Mouse (Mus musculus) forebrain, embryonic 14.5 days (tissue): ENCODE data around the gene D10Jhu81e. TPM values are rescaled to one million over a fixed set of nuclear protein-coding genes. Genes with fewer than 3 reads are reported as not detected.

Experiments used
- ATAC-seq: fragments of 200-750 bp; cut with Nextera tagmentation; 2 replicates; pipeline ENCODE4 v1.8.0; 2017; ENCODE audit warnings: mild to moderate bottlenecking, moderate library complexity
- DNase-seq: peaks from one replicate; pipeline ENCODE4 v3.0.0-alpha.2; 2015; ENCODE audit warnings: low spot score
- H3K27ac ChIP-seq: fragments of 300-500 bp; sonication (generic); 2 replicates; pipeline ENCODE4 v1.5.1; 2014; ENCODE audit warnings: low read depth, mild to moderate bottlenecking, control low read depth, low read length, moderate library complexity
- H3K27me3 ChIP-seq: fragments of 300-500 bp; sonication (generic); replicated peaks from 2 replicates; pipeline ENCODE4 v1.6.1; 2014; ENCODE audit warnings: low read length, control low read depth, mixed read lengths; ENCODE audit not compliant: control insufficient read depth, insufficient read depth
- H3K36me3 ChIP-seq: fragments of 300-500 bp; sonication (generic); 2 replicates; pipeline ENCODE4 v1.6.1; 2014; ENCODE audit warnings: low read length, control low read depth; ENCODE audit not compliant: control insufficient read depth, insufficient read depth
- H3K4me1 ChIP-seq: fragments of 300-500 bp; sonication (generic); 2 replicates; pipeline ENCODE4 v1.6.1; 2014; ENCODE audit warnings: antibody characterized with exemption, low read length, control low read depth; ENCODE audit not compliant: control insufficient read depth, insufficient read depth
- H3K4me2 ChIP-seq: fragments of 300-500 bp; sonication (generic); 2 replicates; pipeline ENCODE4 v1.6.1; 2014; ENCODE audit warnings: mild to moderate bottlenecking, control low read depth, low read length
- H3K4me3 ChIP-seq: fragments of 300-500 bp; sonication (generic); 2 replicates; pipeline ENCODE4 v1.5.1; 2014; ENCODE audit warnings: low read depth, low read length, control low read depth
- H3K9ac ChIP-seq: fragments of 300-500 bp; sonication (generic); 2 replicates; pipeline ENCODE4 v1.6.1; 2014; ENCODE audit warnings: mild to moderate bottlenecking, low read length, control low read depth, moderate library complexity
- H3K9me3 ChIP-seq: fragments of 300-500 bp; sonication (generic); replicated peaks from 2 replicates; pipeline ENCODE4 v1.6.1; 2016; ENCODE audit warnings: low read length, control low read depth, mixed read lengths; ENCODE audit not compliant: control insufficient read depth
- WGBS: fragments of 180-500 bp; shearing (Covaris S2); extraction: QIAGEN DNeasy Blood & Tissue Kit; methylation state at CpG from one replicate; pipeline ENCODE4 v1.1.7; 2014; 5-methylcytosine and 5-hydroxymethylcytosine counted together
- polyA plus RNA-seq: library from polyadenylated mRNA; unstranded; fragments of >200 nt; fragmentation: Nextera tagmentation; extraction: Ambion mirVana; gene quantifications from 2 replicates; pipeline ENCODE4 v1.2.1, GENCODE M21; 2014

Gene D10Jhu81e
- polyA plus RNA-seq, 1 experiment from 2014 or later: 33.0 TPM

DNA sequence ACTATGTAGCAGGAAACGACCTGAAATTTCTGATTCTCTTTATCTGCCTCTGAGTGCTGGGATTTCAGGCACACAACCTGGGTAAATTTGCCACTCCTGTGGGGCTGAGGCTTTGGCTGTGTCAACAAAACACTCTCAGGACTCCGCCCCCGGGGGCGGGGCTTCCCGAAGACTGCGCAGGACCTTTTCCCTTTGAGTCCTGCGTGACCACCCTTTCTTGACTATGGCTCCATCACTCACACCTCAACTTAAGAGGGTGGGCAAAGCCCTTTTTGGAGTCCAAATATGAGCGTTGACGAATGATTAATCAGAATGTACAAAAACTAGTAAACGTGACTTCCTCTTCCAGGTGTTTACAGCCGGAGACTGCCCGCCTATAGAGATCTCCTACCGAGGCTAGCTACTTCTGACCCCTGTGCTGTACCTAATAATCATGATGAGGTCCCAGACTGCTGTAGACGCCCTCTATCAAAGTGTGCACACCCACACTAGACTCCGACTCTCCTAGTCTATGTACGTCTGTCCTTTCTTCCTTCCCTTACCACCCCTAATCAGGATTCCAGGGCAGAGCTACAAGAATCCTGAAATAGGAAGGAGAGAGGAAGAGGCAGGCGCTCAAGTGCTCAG, 10.2 kb downstream of the D10Jhu81e start:
- Histone ChIP-seq H3K27me3 (no peaks in the 10 kb centered on the region), H3K9ac (peak overlapping the region; percentile 45; the same call in 1 of the 2 replicates), H3K27ac (no peak overlapping the region), H3K9me3 (no peaks in the 10 kb centered on the region), H3K4me2 (peak overlapping the region; percentile 39), H3K36me3 (peaks cover 27% of the 10 kb centered on the region), H3K4me3 (no peak overlapping the region), H3K4me1 (peaks cover 4% of the 10 kb centered on the region; the same call in 1 of the 2 replicates)
- ATAC-seq (peak; percentile 37), DNase-seq (peak; percentile 43)
- 15% methylated on average over 17 of the region's 17 CpGs for WGBS

DNA sequence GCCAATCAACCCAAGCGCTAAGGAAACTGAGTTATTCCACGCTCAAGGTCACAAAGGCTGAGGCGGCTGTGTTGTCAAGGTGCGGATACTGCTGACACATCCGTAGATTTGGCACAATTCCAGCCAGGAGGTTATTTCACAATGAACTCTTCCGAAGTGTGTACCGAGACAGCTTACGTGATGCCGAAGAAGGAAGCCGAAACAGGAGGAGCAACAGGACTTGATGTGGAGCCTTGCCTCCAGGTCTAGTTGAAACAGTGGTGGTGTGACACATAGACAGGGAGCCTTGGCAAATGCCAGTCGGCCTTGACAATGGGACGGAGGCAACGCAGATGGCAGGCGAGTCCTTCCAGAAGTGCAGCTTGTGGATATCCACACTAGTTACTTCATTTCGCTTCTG, 11.5 kb downstream of the D10Jhu81e start:
- H3K4me3 ChIP-seq: no peak overlapping the region
- H3K4me2 ChIP-seq: no peak overlapping the region
- H3K4me1 ChIP-seq: peaks cover 4% of the 10 kb centered on the region; the same call in 1 of the 2 replicates
- H3K9ac ChIP-seq: no peak overlapping the region
- no peak overlapping the region for H3K27ac ChIP-seq
- 75% methylated on average over 15 of the region's 15 CpGs for WGBS
- ATAC-seq: no peak
- no peaks in the 10 kb centered on the region for H3K27me3 ChIP-seq
- DNase-seq: no peak
- H3K9me3 ChIP-seq: no peaks in the 10 kb centered on the region
- peaks cover 20% of the 10 kb centered on the region for H3K36me3 ChIP-seq

DNA sequence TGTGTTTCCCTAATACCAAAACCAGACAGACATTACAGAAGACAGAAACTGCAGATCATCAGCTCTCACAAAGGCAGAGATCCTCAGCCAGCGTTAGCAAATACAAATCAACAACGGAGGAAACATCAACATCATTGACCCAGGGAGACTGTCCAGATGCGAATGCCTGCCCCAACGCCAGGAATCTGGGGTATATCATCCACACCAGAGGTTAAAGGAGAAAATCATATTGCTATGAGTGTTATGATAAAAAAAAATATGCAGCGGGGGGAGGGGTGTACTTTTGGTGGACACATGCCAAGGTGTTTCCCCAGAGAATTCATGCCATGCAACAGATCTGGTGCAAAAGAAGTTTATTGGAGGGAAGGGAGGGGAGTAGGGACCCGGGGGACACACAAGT, 12.7 kb downstream of the D10Jhu81e start:
- WGBS: 84% methylated on average over 6 of the region's 6 CpGs
- no peak for ATAC-seq
- peaks cover 4% of the 10 kb centered on the region; the same call in 1 of the 2 replicates for H3K4me1 ChIP-seq
- H3K9me3 ChIP-seq: no peaks in the 10 kb centered on the region
- H3K27ac ChIP-seq: no peak overlapping the region
- DNase-seq: no peak
- no peak overlapping the region for H3K4me2 ChIP-seq
- no peak overlapping the region for H3K9ac ChIP-seq
- no peaks in the 10 kb centered on the region for H3K27me3 ChIP-seq
- H3K36me3 ChIP-seq: peaks cover 11% of the 10 kb centered on the region
- no peak overlapping the region for H3K4me3 ChIP-seq

DNA sequence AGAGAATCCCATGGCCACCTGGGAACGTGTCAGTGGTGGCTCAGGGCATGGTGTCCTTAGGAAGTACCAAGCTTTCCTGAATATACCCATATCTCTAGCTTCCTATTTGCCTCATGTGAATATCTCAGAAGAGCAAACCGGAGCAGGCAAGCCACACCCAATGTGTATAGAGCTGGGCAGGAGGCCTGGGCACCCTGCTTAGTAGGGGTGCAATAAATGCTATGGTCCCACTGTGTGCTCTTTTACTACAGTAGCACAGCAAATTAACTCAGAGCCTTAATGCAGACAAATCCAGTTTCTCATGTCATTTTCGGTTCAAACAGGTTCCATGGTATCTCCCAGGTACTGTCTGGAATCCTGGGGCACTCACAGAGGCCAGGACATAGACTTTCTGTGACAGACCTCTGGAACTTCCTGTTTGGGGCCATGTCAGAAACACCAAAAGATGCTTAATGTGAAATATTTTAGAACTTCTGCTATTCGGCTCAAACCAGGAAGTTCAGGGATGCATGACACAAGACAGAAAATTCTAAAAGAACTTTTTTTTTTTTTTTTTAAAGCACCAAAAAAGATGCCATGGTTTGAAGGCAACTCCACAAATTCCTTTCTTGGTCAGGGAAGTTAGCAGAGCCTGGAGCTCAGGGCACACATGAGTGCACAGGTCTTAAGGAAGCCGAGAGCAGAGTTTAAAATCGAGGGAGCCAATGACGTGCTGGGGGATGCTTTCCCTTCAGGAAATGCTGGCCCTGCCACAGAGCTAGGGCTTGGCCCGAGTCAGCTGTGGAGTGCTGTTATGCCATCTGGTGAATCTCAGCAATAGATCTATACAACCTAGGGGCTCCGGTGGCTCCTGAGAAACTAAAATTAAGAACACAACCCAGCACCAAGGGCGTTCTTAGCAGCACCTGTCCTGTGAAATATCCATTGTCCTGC, 20.5 kb downstream of the D10Jhu81e start:
- H3K4me3 ChIP-seq: no peak overlapping the region
- no peaks in the 10 kb centered on the region for H3K9me3 ChIP-seq
- H3K27ac ChIP-seq: no peak overlapping the region
- H3K4me1 ChIP-seq: no peaks in the 10 kb centered on the region
- no peak overlapping the region for H3K9ac ChIP-seq
- no peak overlapping the region for H3K4me2 ChIP-seq
- no peaks in the 10 kb centered on the region for H3K36me3 ChIP-seq
- DNase-seq (no peak), ATAC-seq (no peak)
- WGBS: 69% methylated on average over 10 of the region's 10 CpGs
- no peaks in the 10 kb centered on the region for H3K27me3 ChIP-seq

DNA sequence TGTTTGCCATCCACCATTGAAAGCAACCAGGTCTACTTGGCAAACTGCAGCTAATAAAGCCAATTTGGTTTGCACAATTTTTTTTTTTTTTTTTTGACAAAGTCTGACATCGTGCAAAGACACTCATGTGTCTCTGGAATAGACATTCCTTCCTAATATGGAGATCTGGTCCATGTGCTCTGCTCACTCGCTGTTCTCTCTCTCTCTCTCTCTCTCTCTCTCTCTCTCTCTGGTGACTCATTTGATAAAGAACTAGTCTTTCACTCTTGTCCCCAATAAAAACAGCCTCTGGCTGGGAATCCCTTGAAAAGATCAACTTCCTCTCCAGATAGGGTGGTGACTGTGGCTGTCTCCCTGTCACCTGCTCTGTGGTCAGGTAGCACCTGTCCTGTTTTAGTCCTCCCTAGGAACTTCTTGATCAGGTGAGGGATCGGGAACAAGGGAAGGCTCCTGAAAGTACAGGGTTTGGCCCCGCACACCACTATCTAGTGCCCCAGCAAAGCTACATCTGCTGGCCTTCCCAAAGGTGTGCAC, 21.6 kb downstream of the D10Jhu81e start:
- 82% methylated on average over 4 of the region's 4 CpGs for WGBS
- Histone ChIP-seq H3K27me3 (no peaks in the 10 kb centered on the region), H3K36me3 (no peaks in the 10 kb centered on the region), H3K4me3 (no peak overlapping the region), H3K4me2 (no peak overlapping the region), H3K9ac (no peak overlapping the region), H3K9me3 (no peaks in the 10 kb centered on the region), H3K4me1 (no peaks in the 10 kb centered on the region), H3K27ac (no peak overlapping the region)
- DNase-seq (no peak), ATAC-seq (no peak)

DNA sequence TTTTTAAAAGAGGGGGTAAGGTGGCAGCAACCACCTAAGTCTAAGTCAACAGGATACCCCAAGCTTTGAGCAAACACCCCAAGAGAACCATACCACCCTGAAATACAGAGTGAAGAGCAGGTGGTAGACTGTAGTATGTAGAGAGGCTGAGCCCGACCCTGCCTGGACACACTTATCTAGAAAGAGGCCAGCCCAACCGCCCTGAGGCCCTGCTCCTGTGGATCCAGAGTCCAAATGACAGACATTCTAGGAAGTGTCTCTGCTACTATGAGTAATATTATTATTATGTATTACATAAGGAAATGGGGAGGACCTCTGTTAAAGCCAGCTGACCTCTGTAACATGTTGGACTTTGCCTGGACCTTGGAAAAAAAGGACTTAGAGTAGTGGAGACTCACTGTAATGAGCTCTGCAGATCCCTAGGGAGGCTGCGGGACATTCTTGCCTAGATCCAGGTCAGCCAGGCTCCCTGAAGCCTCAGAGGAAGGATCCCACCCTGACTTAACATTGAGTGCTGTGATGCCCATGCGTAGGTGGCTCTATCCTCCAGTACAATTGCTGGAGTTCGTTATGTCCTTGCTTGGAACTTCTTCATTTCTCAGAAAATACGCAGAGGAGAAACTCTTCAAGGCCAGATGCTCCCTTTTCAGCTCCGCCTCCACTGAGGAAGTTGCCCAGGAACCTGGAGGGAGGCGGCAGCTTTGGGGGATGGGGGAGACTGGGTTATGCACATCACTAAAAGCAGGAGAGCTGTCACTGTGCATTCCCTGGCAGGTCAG, 25.7 kb downstream of the D10Jhu81e start:
- Histone ChIP-seq H3K4me1 (no peaks in the 10 kb centered on the region), H3K9ac (no peak overlapping the region), H3K4me3 (no peak overlapping the region), H3K27me3 (no peaks in the 10 kb centered on the region), H3K27ac (no peak overlapping the region), H3K4me2 (no peak overlapping the region), H3K9me3 (no peaks in the 10 kb centered on the region), H3K36me3 (no peaks in the 10 kb centered on the region)
- DNase-seq (no peak), ATAC-seq (no peak)
- 58% methylated on average over 8 of the region's 8 CpGs for WGBS

DNA sequence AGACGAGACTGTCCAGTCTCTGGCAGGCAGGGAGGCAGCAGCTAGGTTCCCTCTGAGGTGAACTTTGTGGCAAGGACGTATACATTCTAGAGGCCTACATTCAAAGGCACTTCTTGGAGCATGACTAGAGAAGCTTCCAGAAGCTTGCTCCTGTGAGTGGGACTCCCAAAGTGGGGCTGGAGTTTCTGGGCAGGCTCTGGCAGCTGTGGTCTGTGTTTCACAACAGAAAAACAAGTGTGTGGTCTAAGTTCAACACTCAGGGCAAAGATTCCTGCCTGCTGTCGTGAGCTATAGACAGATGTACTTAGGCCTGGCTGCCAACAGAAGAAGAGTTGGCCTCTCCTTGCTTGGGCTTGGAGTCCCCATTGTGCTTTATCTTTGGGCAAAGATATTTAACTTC, 28.7 kb downstream of the D10Jhu81e start:
- Histone ChIP-seq H3K9me3 (no peaks in the 10 kb centered on the region), H3K36me3 (no peaks in the 10 kb centered on the region), H3K27me3 (no peaks in the 10 kb centered on the region), H3K4me3 (no peak overlapping the region), H3K4me1 (no peaks in the 10 kb centered on the region), H3K9ac (no peak overlapping the region), H3K27ac (no peak overlapping the region), H3K4me2 (no peak overlapping the region)
- WGBS: 83% methylated on average over 3 of the region's 3 CpGs
- ATAC-seq (no peak), DNase-seq (no peak)

DNA sequence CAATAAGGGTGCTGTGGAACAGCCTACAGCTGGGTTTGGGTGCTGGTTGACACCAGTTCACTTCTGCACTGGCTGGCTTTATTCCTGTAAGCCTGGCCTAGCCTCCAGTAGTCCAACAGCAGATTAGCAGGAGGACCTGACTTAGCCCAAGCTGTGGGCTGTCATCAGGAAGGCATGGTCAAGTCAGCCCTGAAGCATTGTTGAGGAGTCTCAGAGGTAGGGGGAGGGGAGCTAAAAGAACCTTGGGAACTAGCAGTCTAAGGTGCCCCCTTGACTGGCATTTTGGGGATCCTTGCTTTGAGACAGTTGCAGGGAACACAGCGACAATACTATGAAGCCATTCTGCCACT, 29.4 kb downstream of the D10Jhu81e start:
- WGBS: 94% methylated on average over 1 of the region's 1 CpGs

More for the DNA sequence above, 29.4 kb downstream of the D10Jhu81e start:
- no peaks in the 10 kb centered on the region for H3K27me3 ChIP-seq
- no peaks in the 10 kb centered on the region for H3K4me1 ChIP-seq
- H3K4me2 ChIP-seq: no peak overlapping the region
- no peak overlapping the region for H3K9ac ChIP-seq
- H3K36me3 ChIP-seq: no peaks in the 10 kb centered on the region
- H3K9me3 ChIP-seq: no peaks in the 10 kb centered on the region
- no peak for ATAC-seq
- H3K27ac ChIP-seq: no peak overlapping the region
- DNase-seq: no peak
- no peak overlapping the region for H3K4me3 ChIP-seq
